Mouse (Mus musculus): ENCODE measurements at regions not wholly inside any gene's neighbourhood (a gene's known extent, or its start where the extent isn't known, plus 50 kb on each side); places are given as distances from the start of the nearest gene placed in this dataset.

DNA sequence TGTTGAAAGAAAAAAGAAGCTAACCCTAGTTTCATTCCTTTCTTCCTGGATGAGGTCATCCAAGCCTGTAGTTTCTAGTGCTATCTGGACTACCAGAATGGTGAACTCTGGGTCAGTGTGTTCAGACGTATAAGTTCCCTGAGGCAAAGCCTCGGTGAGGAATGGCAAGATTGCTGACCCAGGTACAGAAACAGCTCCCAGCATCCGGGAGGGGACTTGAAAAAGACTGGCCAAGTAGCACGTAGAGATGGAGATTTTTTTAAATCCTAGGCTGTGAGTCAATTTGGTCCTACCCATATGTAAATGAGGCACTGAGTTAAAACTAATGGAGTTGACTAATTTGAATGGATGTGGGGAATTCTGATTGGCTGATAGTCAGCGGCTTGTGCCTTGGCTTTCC lies 55.0 kb upstream of the Gm11084 start:
- DNase-seq (ENCODE audit: inconsistent ontology term) = peak; percentile 43

DNA sequence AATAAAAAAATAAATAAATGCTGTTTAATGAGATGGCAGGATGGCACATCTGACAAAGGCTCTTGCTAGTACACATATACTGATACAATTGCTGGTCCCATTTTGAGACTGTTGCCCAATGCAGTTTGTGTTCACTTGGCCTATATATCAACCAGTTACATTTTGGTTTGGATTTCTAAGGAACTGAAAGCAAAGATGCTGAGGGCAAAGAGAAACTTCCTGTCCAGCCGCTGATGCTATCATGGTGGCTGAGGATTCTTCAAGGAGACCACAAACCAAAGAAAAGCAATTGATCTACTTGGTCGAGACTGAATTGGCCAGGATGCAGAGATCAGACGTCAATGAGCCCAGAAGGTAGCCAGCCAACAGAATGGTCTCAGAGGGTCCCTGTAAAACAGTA lies 53.5 kb upstream of the Gm11084 start:
- DNase-seq (ENCODE audit: inconsistent ontology term) = no peak

GRCm38 (mm10) chr2:73039300-73039699 lies 52.8 kb upstream of the Gm11084 start:
- no peak for DNase-seq (ENCODE audit: inconsistent ontology term)

GRCm38 (mm10) chr2:73038290-73038732 lies 51.8 kb upstream of the Gm11084 start:
- DNase-seq (ENCODE audit: inconsistent ontology term) = peak; percentile 38

DNA sequence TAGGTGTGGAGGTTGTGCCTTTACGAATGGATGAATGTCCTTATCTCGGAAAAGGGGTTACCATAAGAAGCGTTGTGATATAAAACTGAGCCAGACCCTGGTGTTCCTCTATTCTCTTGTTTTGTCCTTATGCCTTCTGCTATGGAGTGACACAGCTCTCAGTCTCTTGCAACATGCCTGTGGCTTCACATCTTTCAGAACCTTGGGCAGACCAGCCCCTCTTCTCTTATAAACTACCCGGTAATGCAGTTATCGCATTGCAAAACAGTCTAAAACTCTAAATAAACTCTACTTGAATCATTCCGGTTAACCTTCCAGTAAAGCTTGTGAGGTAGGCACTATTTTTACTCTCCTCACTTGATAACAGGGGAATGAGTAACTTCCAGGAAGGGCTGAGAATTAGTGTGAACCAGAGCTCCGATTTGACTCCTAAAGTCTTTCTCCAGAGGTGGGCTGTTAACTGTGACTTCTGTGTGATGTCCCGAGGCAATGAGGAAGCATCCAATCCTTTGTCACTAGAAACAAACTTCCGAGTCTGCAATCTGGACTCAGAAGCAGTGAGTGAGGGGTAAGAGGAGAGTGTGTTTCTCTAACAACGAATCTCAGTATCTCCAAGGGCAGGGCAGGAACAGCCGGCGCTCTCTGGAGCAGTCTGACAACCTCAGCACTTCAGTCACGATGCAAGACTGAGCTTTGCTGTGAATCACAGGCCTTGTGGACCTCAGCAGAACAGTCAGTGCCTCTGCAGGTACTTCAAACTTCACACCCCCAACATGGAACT lies 50.9 kb upstream of the Gm11084 start:
- no peak for DNase-seq (ENCODE audit: inconsistent ontology term)
